Mouse (Mus musculus): Measurements from ENCODE around the gene Hsf4. TPM values are rescaled to one million over a fixed set of nuclear protein-coding genes. Genes with fewer than 3 reads are reported as not detected.
A peak's percentile ranks its signal among the peaks of the same experiment; 100 is the strongest.

Hsf4 gene
- polyA plus RNA-seq, 1 experiment from 2014 or later, result not detected

DNA sequence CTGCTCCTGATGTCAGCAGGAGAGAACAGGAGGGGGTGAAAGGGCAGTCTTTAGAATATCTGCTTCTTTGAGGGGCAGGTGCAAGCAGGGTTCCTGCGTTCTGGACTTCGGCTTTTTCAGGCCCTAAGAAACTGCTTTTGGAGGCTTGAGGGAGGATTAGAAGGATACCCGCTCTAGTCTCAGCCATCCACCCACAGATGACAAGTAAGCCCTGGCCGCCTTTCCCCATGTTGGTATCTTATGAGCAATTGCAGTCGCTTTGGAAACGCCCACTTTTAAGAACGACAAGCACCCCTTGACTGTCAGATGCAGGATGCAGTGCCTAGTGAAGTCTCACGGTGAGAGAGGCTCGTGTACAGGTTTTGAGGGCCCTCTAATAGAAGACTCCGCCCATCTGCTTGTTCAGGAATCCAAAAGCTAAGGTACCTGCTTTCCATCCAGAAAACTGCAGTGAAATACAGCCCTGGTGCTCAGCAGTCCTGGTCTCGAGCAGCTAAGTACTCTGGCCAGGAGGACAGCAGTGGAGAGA, 49.1 kb downstream of the Hsf4 start:
- Histone ChIP-seq H3K27ac (no peak overlapping the region), H3K27me3 (ENCODE audit: poor library complexity, severe bottlenecking) (no peaks in the 10 kb centered on the region), H3K4me1 (peaks cover 6% of the 10 kb centered on the region; the same call in 1 of the 2 replicates), H3K36me3 (replicated peaks) (peaks cover 68% of the 10 kb centered on the region), H3K4me3 (no peak overlapping the region), H3K9me3 (no peaks in the 10 kb centered on the region)
- DNase-seq (ENCODE audit: extremely low spot score, low spot score), result no peak
- WGBS, result 87% methylated on average over 11 of the region's 11 CpGs

DNA sequence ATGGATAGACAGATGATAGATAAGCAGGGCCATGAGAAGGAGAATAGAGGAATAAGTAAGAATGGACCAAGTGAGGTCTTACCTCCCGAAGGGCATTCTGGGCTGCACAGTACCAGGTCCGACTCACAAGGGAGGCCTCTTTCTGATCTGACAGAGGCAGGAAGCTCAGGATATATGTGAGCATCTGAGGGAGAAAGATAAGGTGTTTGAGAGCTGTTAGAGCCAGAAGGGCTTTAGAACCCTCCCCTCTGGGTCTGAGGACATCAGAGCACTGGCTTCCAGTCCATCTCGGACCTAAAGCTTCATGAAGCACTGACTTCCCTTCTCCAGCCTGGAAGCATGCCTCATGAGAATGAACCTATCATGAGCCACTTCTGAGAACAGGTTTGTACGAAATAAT, 53.6 kb downstream of the Hsf4 start:
- no peak for DNase-seq (ENCODE audit: extremely low spot score, low spot score)
- WGBS, result 88% methylated on average over 4 of the region's 4 CpGs
- H3K9me3 ChIP-seq, result no peaks in the 10 kb centered on the region
- peaks cover 37% of the 10 kb centered on the region for H3K36me3 ChIP-seq (replicated peaks)
- H3K27ac ChIP-seq, result no peak overlapping the region
- H3K4me3 ChIP-seq, result no peak overlapping the region
- peaks cover 23% of the 10 kb centered on the region for H3K4me1 ChIP-seq
- no peaks in the 10 kb centered on the region for H3K27me3 ChIP-seq (ENCODE audit: poor library complexity, severe bottlenecking)

MicroRNAs within 50 kb of the gene (microRNA counts, 519-probe panel; counts per million panel counts)
- microRNA mmu-miR-328, result 2,962 counts per million, percentile 71 among the panel's probes with 10 or more counts

Small RNA genes within 50 kb of the gene (microRNA-seq; reads per million reads assigned to microRNA genes)
- gene Gm27320 (not detected), gene Mir328 (186 reads per million, percentile 54 among the genes with 10 or more reads in this experiment)

Other genes starting within 250 kb of the Hsf4 start
- not detected in 2 replicates for gene Ces3a, start 221.2 kb upstream of the Hsf4 start, polyA plus RNA-seq (2016; fragmentation: Nextera tagmentation; extraction: Ambion mirVana)
- not detected in 2 replicates for gene Ces3b, start 186.0 kb upstream of the Hsf4 start, polyA plus RNA-seq (2016; fragmentation: Nextera tagmentation; extraction: Ambion mirVana)
- not detected in 2 replicates for gene Ces4a, start 138.0 kb upstream of the Hsf4 start, polyA plus RNA-seq (2016; fragmentation: Nextera tagmentation; extraction: Ambion mirVana)
- 51.8 and 52.1 TPM in 2 replicates for gene Cbfb, start 99.1 kb upstream of the Hsf4 start, polyA plus RNA-seq (2016; fragmentation: Nextera tagmentation; extraction: Ambion mirVana)
- 23.0 and 24.4 TPM in 2 replicates for gene D230025D16Rik, start 44.7 kb upstream of the Hsf4 start, polyA plus RNA-seq (2016; fragmentation: Nextera tagmentation; extraction: Ambion mirVana)
- 1.4 and 2.1 TPM in 2 replicates for gene B3gnt9, start 14.6 kb upstream of the Hsf4 start, polyA plus RNA-seq (2016; fragmentation: Nextera tagmentation; extraction: Ambion mirVana)
- gene Tradd, start 5.2 kb upstream of the Hsf4 start, polyA plus RNA-seq (2016; fragmentation: Nextera tagmentation; extraction: Ambion mirVana), result 13.4 and 13.9 TPM in 2 replicates
- gene Fbxl8, start 5.2 kb upstream of the Hsf4 start, polyA plus RNA-seq (2016; fragmentation: Nextera tagmentation; extraction: Ambion mirVana), result 0.55 and 0.91 TPM in 2 replicates
- gene Nol3, start 6.3 kb downstream of the Hsf4 start, polyA plus RNA-seq (2016; fragmentation: Nextera tagmentation; extraction: Ambion mirVana), result 0.57 and 0.99 TPM in 2 replicates
- gene 4931428F04Rik, start 20.1 kb downstream of the Hsf4 start, polyA plus RNA-seq (2016; fragmentation: Nextera tagmentation; extraction: Ambion mirVana), result 16.5 and 19.8 TPM in 2 replicates
- 11.5 and 11.6 TPM in 2 replicates for gene Exoc3l, start 26.3 kb downstream of the Hsf4 start, polyA plus RNA-seq (2016; fragmentation: Nextera tagmentation; extraction: Ambion mirVana)
- gene E2f4, start 27.9 kb downstream of the Hsf4 start, polyA plus RNA-seq (2016; fragmentation: Nextera tagmentation; extraction: Ambion mirVana), result 136 and 144 TPM in 2 replicates
- 1.8 and 1.9 TPM in 2 replicates for gene Elmo3, start 35.8 kb downstream of the Hsf4 start, polyA plus RNA-seq (2016; fragmentation: Nextera tagmentation; extraction: Ambion mirVana)
- 1.4 TPM in 2 replicates for gene Lrrc29, start 56.5 kb downstream of the Hsf4 start, polyA plus RNA-seq (2016; fragmentation: Nextera tagmentation; extraction: Ambion mirVana)
- 95.3 and 96.6 TPM in 2 replicates for gene Tmem208, start 56.6 kb downstream of the Hsf4 start, polyA plus RNA-seq (2016; fragmentation: Nextera tagmentation; extraction: Ambion mirVana)
- 2.1 and 2.2 TPM in 2 replicates for gene Fhod1, start 78.2 kb downstream of the Hsf4 start, polyA plus RNA-seq (2016; fragmentation: Nextera tagmentation; extraction: Ambion mirVana)
- gene Slc9a5, start 79.0 kb downstream of the Hsf4 start, polyA plus RNA-seq (2016; fragmentation: Nextera tagmentation; extraction: Ambion mirVana), result 5.2 and 5.5 TPM in 2 replicates
- 0.64 and 1.1 TPM in 2 replicates for gene Plekhg4, start 103.5 kb downstream of the Hsf4 start, polyA plus RNA-seq (2016; fragmentation: Nextera tagmentation; extraction: Ambion mirVana)
- not detected in 2 replicates for gene Kctd19, start 143.7 kb downstream of the Hsf4 start, polyA plus RNA-seq (2016; fragmentation: Nextera tagmentation; extraction: Ambion mirVana)
- 0.36 and 0.93 TPM in 2 replicates for gene Lrrc36, start 143.8 kb downstream of the Hsf4 start, polyA plus RNA-seq (2016; fragmentation: Nextera tagmentation; extraction: Ambion mirVana)
- gene Tppp3, start 201.7 kb downstream of the Hsf4 start, polyA plus RNA-seq (2016; fragmentation: Nextera tagmentation; extraction: Ambion mirVana), result 23.3 and 23.9 TPM in 2 replicates
- 12.9 and 18.5 TPM in 2 replicates for gene Zdhhc1, start 227.1 kb downstream of the Hsf4 start, polyA plus RNA-seq (2016; fragmentation: Nextera tagmentation; extraction: Ambion mirVana)
- gene Hsd11b2, start 249.0 kb downstream of the Hsf4 start, polyA plus RNA-seq (2016; fragmentation: Nextera tagmentation; extraction: Ambion mirVana), result 12.3 and 15.6 TPM in 2 replicates

Data from forebrain, embryonic 10.5 days (tissue).